Mouse (Mus musculus) CH12.LX (cell line): ENCODE results near the gene March6. TPM values are rescaled to one million over a fixed set of nuclear protein-coding genes. Genes with fewer than 3 reads are reported as not detected.
A peak's percentile ranks its signal among the peaks of the same experiment; 100 is the strongest.

Experiments
- DNase-seq: peaks from one replicate; pipeline ENCODE4 v3.0.0-alpha.2; 2013; ENCODE audit errors: extremely low read depth
- H3K27ac ChIP-seq: 2 replicates; pipeline ENCODE4 v1.5.1; 2012; ENCODE audit warnings: low read depth, mild to moderate bottlenecking, control low read depth, moderate library complexity; ENCODE audit not compliant: insufficient read depth
- H3K27me3 ChIP-seq: replicated peaks from 2 replicates; pipeline ENCODE3; 2012; ENCODE audit warnings: inconsistent platforms
- H3K36me3 ChIP-seq, 2 experiments: replicated peaks in 1 of 2; 2 replicates each; pipeline versions ENCODE3 to v1.6.1; 2012; ENCODE audit warnings: inconsistent platforms in 1 of 2, low read length in 1 of 2, mild to moderate bottlenecking in 1 of 2, mixed read lengths in 1 of 2, moderate library complexity in 1 of 2; ENCODE audit not compliant: control insufficient read depth in 1 of 2, insufficient read depth in 1 of 2
- H3K4me1 ChIP-seq, 2 experiments: 2 replicates each; pipeline ENCODE4 v1.6.1; 2012; ENCODE audit warnings: inconsistent platforms in 1 of 2, moderate library complexity in 1 of 2; ENCODE audit not compliant: insufficient read depth in 2 of 2, control insufficient read depth in 1 of 2
- H3K4me2 ChIP-seq: 2 replicates; pipeline ENCODE4 v1.6.1; 2012; ENCODE audit warnings: low read depth, mild to moderate bottlenecking, control low read depth; ENCODE audit not compliant: poor library complexity, insufficient read depth, severe bottlenecking
- H3K4me3 ChIP-seq, 3 experiments: fragments of 150-350 bp in 1 of 3; sonication (generic) in 1 of 3; replicated peaks in 1 of 3; 2 replicates each; pipeline versions ENCODE3 to v1.5.1; 2011 to 2012; ENCODE audit warnings: low read depth in 2 of 3, low read length in 2 of 3, mild to moderate bottlenecking in 2 of 3, moderate library complexity in 2 of 3, control low read depth in 1 of 3, improper control_type of control experiment in 1 of 3, inconsistent platforms in 1 of 3, mixed read lengths in 1 of 3; ENCODE audit not compliant: poor library complexity in 1 of 3
- H3K79me2 ChIP-seq: replicated peaks from 2 replicates; pipeline ENCODE4 v1.6.1; 2012; ENCODE audit warnings: mild to moderate bottlenecking, moderate library complexity; ENCODE audit not compliant: control insufficient read depth, poor library complexity, insufficient read depth, severe bottlenecking; ENCODE audit errors: extremely low read depth
- H3K9ac ChIP-seq: 2 replicates; pipeline ENCODE4 v1.6.1; 2012; ENCODE audit warnings: low read depth, mild to moderate bottlenecking, control low read depth, moderate library complexity; ENCODE audit not compliant: insufficient read depth
- H3K9me3 ChIP-seq: replicated peaks from 2 replicates; pipeline ENCODE3; 2012; ENCODE audit warnings: low read length, inconsistent platforms, mixed read lengths
- BHLHE40 ChIP-seq: IDR thresholded peaks from 2 replicates; pipeline ENCODE4 v1.6.1; 2011; ENCODE audit warnings: mild to moderate bottlenecking, low read depth, low read length, improper control_type of control experiment
- CHD1 ChIP-seq: IDR thresholded peaks from 2 replicates; pipeline ENCODE4 v1.6.1; 2012; ENCODE audit warnings: low read depth, low read length, improper control_type of control experiment, inconsistent platforms
- CHD2 ChIP-seq: IDR thresholded peaks from 2 replicates; pipeline ENCODE4 v1.6.1; 2011; ENCODE audit warnings: low read length, improper control_type of control experiment
- E2F4 ChIP-seq: IDR thresholded peaks from 2 replicates; pipeline ENCODE4 v1.6.1; 2011; ENCODE audit warnings: low read depth, low read length, improper control_type of control experiment; ENCODE audit not compliant: insufficient replicate concordance
- ELF1 ChIP-seq: IDR thresholded peaks from 2 replicates; pipeline ENCODE4 v1.6.1; 2014; ENCODE audit warnings: low read depth, mild to moderate bottlenecking, inconsistent platforms, low read length, improper control_type of control experiment
- EP300 ChIP-seq: IDR thresholded peaks from 2 replicates; pipeline ENCODE4 v1.6.1; 2011; ENCODE audit warnings: low read length, improper control_type of control experiment
- GABPA ChIP-seq: IDR thresholded peaks from 2 replicates; pipeline ENCODE4 v1.6.1; 2012; ENCODE audit warnings: low read depth, low read length, improper control_type of control experiment, inconsistent platforms; ENCODE audit not compliant: insufficient replicate concordance
- HCFC1 ChIP-seq: IDR thresholded peaks from 2 replicates; pipeline ENCODE4 v1.6.1; 2012; ENCODE audit warnings: low read depth, mild to moderate bottlenecking, inconsistent platforms, low read length, improper control_type of control experiment
- MAFK ChIP-seq: IDR thresholded peaks from 2 replicates; pipeline ENCODE4 v1.6.1; 2011; ENCODE audit warnings: low read length, improper control_type of control experiment; ENCODE audit not compliant: insufficient replicate concordance
- NRF1 ChIP-seq: IDR thresholded peaks from 2 replicates; pipeline ENCODE4 v1.6.1; 2014; ENCODE audit warnings: low read depth, mild to moderate bottlenecking, inconsistent platforms, low read length, improper control_type of control experiment, moderate library complexity
- POLR2AphosphoS2 ChIP-seq: IDR thresholded peaks from 2 replicates; pipeline ENCODE4 v1.6.1; 2011; ENCODE audit warnings: low read depth, low read length, improper control_type of control experiment
- TCF12 ChIP-seq: IDR thresholded peaks from 2 replicates; pipeline ENCODE4 v1.6.1; 2014; ENCODE audit warnings: low read depth, mild to moderate bottlenecking, inconsistent platforms, low read length, improper control_type of control experiment
- USF2 ChIP-seq: conservative IDR thresholded peaks from 2 replicates; pipeline ENCODE4 v1.6.1; 2011; ENCODE audit warnings: low read depth, low read length, improper control_type of control experiment
- ZC3H11A ChIP-seq: IDR thresholded peaks from 2 replicates; pipeline ENCODE4 v1.6.1; 2012; ENCODE audit warnings: low read depth, mild to moderate bottlenecking, inconsistent platforms, low read length, improper control_type of control experiment
- ZKSCAN1 ChIP-seq: IDR thresholded peaks from 2 replicates; pipeline ENCODE4 v1.6.1; 2012; ENCODE audit warnings: low read depth, inconsistent platforms, low read length, improper control_type of control experiment, borderline replicate concordance
- ZMIZ1 ChIP-seq: IDR thresholded peaks from 2 replicates; pipeline ENCODE4 v1.6.1; 2012; ENCODE audit warnings: low read depth, mild to moderate bottlenecking, inconsistent platforms, low read length, improper control_type of control experiment
- dilution Hi-C: fragments of 300-500 bp; cut with MboI; formaldehyde crosslinking; loops from 2 replicates; pipeline ENCODE4 v1.14.3; 2020; ENCODE audit warnings: low sequenced_read_pairs; ENCODE audit not compliant: extremely low pct_unique_long_range_greater_than_20kb, extremely low pct_ligation_motif_present
- in situ Hi-C: fragments of 300-500 bp; cut with MboI; formaldehyde crosslinking; loops from 3 replicates; pipeline ENCODE4 v1.14.3; 2019; ENCODE audit warnings: low sequenced_read_pairs, low pct_ligation_motif_present, low pct_unique_long_range_greater_than_20kb, mixed read lengths
- polyA plus RNA-seq: library from polyadenylated mRNA; unstranded; fragments of >175 nt; gene quantifications from 2 replicates; pipeline ENCODE4 v1.2.1, GENCODE M21; 2012; ENCODE audit warnings: low read depth; ENCODE audit not compliant: insufficient read length
- total RNA-seq, 2 experiments: library from RNA; depleted of rRNA; stranded (reverse); fragments of 300-350 nt in 1 of 2; fragments of >200 nt in 1 of 2; gene quantifications; 2 replicates each; pipeline ENCODE4 v1.2.3; 2012 to 2014

The March6 gene
- total and polyA plus RNA-seq, 3 experiments: 18.3 to 41.4 (median 29.1) TPM

GRCm38 (mm10) chr15:31563577-31564546, 33.0 kb upstream of the March6 start:
- H3K9ac ChIP-seq: no peak overlapping the region

GRCm38 (mm10) chr15:31562847-31563246, 32.0 kb upstream of the March6 start:
- Histone ChIP-seq H3K27me3 (no peaks in the 10 kb centered on the region), H3K4me3 (no peak overlapping the region), H3K4me2 (no peak overlapping the region), H3K36me3 (no peaks in the 10 kb centered on the region), H3K4me1 (no peaks in the 10 kb centered on the region), H3K9ac (no peak overlapping the region), H3K9me3 (peaks cover 3% of the 10 kb centered on the region), H3K79me2 (no peaks in the 10 kb centered on the region), H3K27ac (no peak overlapping the region)
- TF ChIP-seq POLR2AphosphoS2 (no peak), HCFC1 (no peak), USF2 (no peak), ZKSCAN1 (no peak), CHD2 (no peak)
- DNase-seq: no peak
- dilution Hi-C loops (no loop called here), in situ Hi-C loops (no loop called here)

More at GRCm38 (mm10) chr15:31563577-31564546, 33.0 kb upstream of the March6 start:
- no peaks in the 10 kb centered on the region for H3K4me1 ChIP-seq
- TF ChIP-seq EP300 (no peak), ZMIZ1 (no peak), NRF1 (no peak), MAFK (peak; percentile 93), E2F4 (no peak)
- in situ Hi-C loops: no loop called here
- no peaks in the 10 kb centered on the region for H3K79me2 ChIP-seq
- H3K4me3 ChIP-seq: no peak overlapping the region
- no peak for DNase-seq
- H3K27ac ChIP-seq: no peak overlapping the region
- no peak overlapping the region for H3K4me2 ChIP-seq
- no peaks in the 10 kb centered on the region for H3K36me3 ChIP-seq
- H3K27me3 ChIP-seq: no peaks in the 10 kb centered on the region
- peaks cover 3% of the 10 kb centered on the region for H3K9me3 ChIP-seq
- dilution Hi-C loops: no loop called here

- no peak for DNase-seq
- dilution Hi-C loops: no loop called here
Measured at GRCm38 (mm10) chr15:31561976-31562375, 31.1 kb upstream of the March6 start.

More at GRCm38 (mm10) chr15:31561976-31562375, 31.1 kb upstream of the March6 start:
- Histone ChIP-seq H3K9ac (no peak overlapping the region), H3K27me3 (no peaks in the 10 kb centered on the region), H3K4me1 (no peaks in the 10 kb centered on the region), H3K27ac (no peak overlapping the region), H3K9me3 (peaks cover 3% of the 10 kb centered on the region), H3K4me3 (no peak overlapping the region), H3K4me2 (no peak overlapping the region), H3K36me3 (no peaks in the 10 kb centered on the region), H3K79me2 (no peaks in the 10 kb centered on the region)
- TF ChIP-seq ELF1 (no peak), TCF12 (no peak), BHLHE40 (no peak), ZC3H11A (no peak), POLR2AphosphoS2 (no peak), ZKSCAN1 (no peak), CHD1 (no peak), GABPA (no peak)
- in situ Hi-C loops: no loop called here
